Mouse (Mus musculus) brain, adult 2 months (tissue): ENCODE data around the gene Trim39.
"Not testable (repeated sequence)": the region's sequence is repeated elsewhere in the genome, so short reads cannot be mapped to it uniquely, and the experiment has no call there.

Experiments used
- DNase-seq: peaks from one replicate; pipeline ENCODE4 v3.0.0; 2011; ENCODE audit warnings: low read depth, low spot score

The Trim39 gene

GRCm38 (mm10) chr17:36248886-36249285, 23.2 kb downstream of the Trim39 start:
- no peak for DNase-seq

GRCm38 (mm10) chr17:36245741-36246140, 26.3 kb downstream of the Trim39 start:
- DNase-seq: no peak

- no peak for DNase-seq
These were observed 28.0 kb downstream of the Trim39 start for GRCm38 (mm10) chr17:36244031-36244430.

- DNase-seq: no peak
These were observed 31.3 kb downstream of the Trim39 start for GRCm38 (mm10) chr17:36240637-36241213.

GRCm38 (mm10) chr17:36237321-36237921, 34.6 kb downstream of the Trim39 start:
- DNase-seq: no peak

- DNase-seq: not testable (repeated sequence)
These were observed 36.7 kb downstream of the Trim39 start for GRCm38 (mm10) chr17:36235300-36235699.

- DNase-seq: no peak
These were observed 38.5 kb downstream of the Trim39 start for GRCm38 (mm10) chr17:36233572-36233971.

GRCm38 (mm10) chr17:36231318-36231717, 40.7 kb downstream of the Trim39 start:
- DNase-seq: peak; percentile 99

GRCm38 (mm10) chr17:36229046-36229445, 43.0 kb downstream of the Trim39 start:
- no peak for DNase-seq

GRCm38 (mm10) chr17:36226921-36227320, 45.1 kb downstream of the Trim39 start:
- DNase-seq: peak; percentile 9

GRCm38 (mm10) chr17:36225231-36225824, 46.7 kb downstream of the Trim39 start:
- DNase-seq: no peak

GRCm38 (mm10) chr17:36224451-36224850, 47.6 kb downstream of the Trim39 start:
- DNase-seq: no peak

- no peak for DNase-seq
These were observed 53.4 kb downstream of the Trim39 start for GRCm38 (mm10) chr17:36218594-36219155.

- no peak for DNase-seq
These were observed 56.5 kb downstream of the Trim39 start for GRCm38 (mm10) chr17:36215586-36215985.
